Comparison of ENCODE assay signal across 9 mouse cellular contexts in the genomic region with DNA sequence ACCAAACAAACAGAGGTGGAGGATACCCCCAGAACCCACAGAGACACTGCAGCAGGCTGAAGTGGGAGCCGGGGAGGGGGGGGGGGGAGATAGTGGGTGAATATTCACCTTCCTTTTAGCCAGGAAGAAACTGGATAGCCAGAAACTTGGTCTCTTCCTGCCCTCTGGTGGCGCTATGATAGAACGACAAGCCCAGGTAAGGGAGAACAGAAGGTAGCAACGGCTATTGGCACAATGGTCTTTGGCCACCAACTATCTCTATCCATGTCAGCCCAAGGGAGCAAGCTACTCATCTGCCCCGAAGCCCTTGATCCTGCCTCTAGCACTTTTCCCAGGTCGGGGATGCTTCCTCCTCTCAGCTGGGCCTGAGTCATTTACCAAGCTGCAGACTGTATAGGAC. TPM values are rescaled to one million over a fixed set of nuclear protein-coding genes. Genes with fewer than 3 reads are reported as not detected.
DNase-seq lines count a peak whose midpoint lies in the region; ATAC-seq lines count a peak whose summit lies in the region.
"Had no signal": no experiment of that assay in that cellular context is flagged by ENCODE, and none has a peak within 500 bp of the region (broad histone marks: within the 10 kb centered on the region; RNA-seq: fewer than 3 reads in every experiment).

No protein-coding gene starts in this region.

- H3K9ac ChIP-seq in neural tube, embryonic 13.5 days = no peak overlapping the region
- H3K9ac ChIP-seq: neural tube, embryonic 12.5 days had no signal

- H3K9me3 ChIP-seq in neural tube, embryonic 13.5 days = no peaks in the 10 kb centered on the region
- H3K9me3 ChIP-seq: neural tube, embryonic 12.5 days had no signal

- H3K4me3 ChIP-seq in neural tube, embryonic 13.5 days = no peak overlapping the region
- H3K4me3 ChIP-seq: neural tube, embryonic 12.5 days had no signal

- no peaks in the 10 kb centered on the region for H3K36me3 ChIP-seq in neural tube, embryonic 13.5 days
- H3K36me3 ChIP-seq: neural tube, embryonic 12.5 days had no signal

- WGBS in neural tube, embryonic 13.5 days = 33% methylated on average over 6 of the region's 6 CpGs

- H3K27me3 ChIP-seq in neural tube, embryonic 13.5 days = no peaks in the 10 kb centered on the region
- H3K27me3 ChIP-seq: neural tube, embryonic 12.5 days had no signal

- no peak overlapping the region for H3K4me2 ChIP-seq in neural tube, embryonic 13.5 days
- H3K4me2 ChIP-seq: neural tube, embryonic 12.5 days had no signal

- no peaks in the 10 kb centered on the region for H3K4me1 ChIP-seq in neural tube, embryonic 13.5 days (replicated peaks)
- H3K4me1 ChIP-seq: neural tube, embryonic 12.5 days had no signal

- H3K27ac ChIP-seq in neural tube, embryonic 13.5 days (replicated peaks) = no peak overlapping the region
- H3K27ac ChIP-seq: neural tube, embryonic 12.5 days had no signal

- peak; percentile 43 for DNase-seq in cerebellum, adult 11 months
- no peak for DNase-seq in neural tube, embryonic 10.5 days (ENCODE audit: extremely low spot score, low spot score)
- DNase-seq in cerebellum, postnatal 14 days = peak; percentile 76 to 79
- peak; percentile 67 for DNase-seq in kidney, postnatal 10 days
- peak; percentile 62 for DNase-seq in lung, postnatal 36 days
- DNase-seq in thymus, postnatal 25 days = peak; percentile 52

- no peak; the same call in 1 of the 2 replicates for ATAC-seq in cerebellum, adult (ENCODE audit: insufficient number of reproducible peaks, low FRiP score, low TSS enrichment)
- 0 out of 2 replicates have a peak, but pooled peaks have one; percentile 40 for ATAC-seq in neural tube, embryonic 13.5 days (ENCODE audit: low read depth)

RNA-seq across cellular contexts. Expression of a gene that starts 16.0 kb away (rescaled TPM):
- polyA plus RNA-seq in neural tube, embryonic 13.5 days (2015; fragmentation: Nextera tagmentation; extraction: Ambion mirVana) = not detected in 2 replicates
- polyA plus RNA-seq: neural tube, embryonic 12.5 days had no signal

RNA-seq across cellular contexts. Expression of a gene that starts 42.1 kb away (rescaled TPM):
- 4.4 and 6.0 TPM in 2 replicates for polyA plus RNA-seq in neural tube, embryonic 13.5 days (2015; fragmentation: Nextera tagmentation; extraction: Ambion mirVana)
